Mouse (Mus musculus) kidney, embryonic 15.5 days (tissue): Measurements from ENCODE around the gene Sox6. TPM values are rescaled to one million over a fixed set of nuclear protein-coding genes. Genes with fewer than 3 reads are reported as not detected.

Experiments
- ATAC-seq: fragments of 200-750 bp; cut with Nextera tagmentation; replicated peaks from 2 replicates; pipeline ENCODE4 v1.8.0; 2017; ENCODE audit warnings: moderate TSS enrichment; ENCODE audit not compliant: low FRiP score
- H3K27ac ChIP-seq: fragments of 300-500 bp; sonication (generic); 2 replicates; pipeline ENCODE4 v1.5.1; 2015; ENCODE audit warnings: mild to moderate bottlenecking, inconsistent platforms
- H3K27me3 ChIP-seq: fragments of 300-500 bp; sonication (generic); 2 replicates; pipeline ENCODE4 v1.6.1; 2015; ENCODE audit warnings: inconsistent platforms
- H3K36me3 ChIP-seq: fragments of 300-500 bp; sonication (generic); 2 replicates; pipeline ENCODE4 v1.6.1; 2015; ENCODE audit warnings: inconsistent platforms
- H3K4me1 ChIP-seq: fragments of 300-500 bp; sonication (generic); 2 replicates; pipeline ENCODE4 v1.6.1; 2015; ENCODE audit warnings: inconsistent platforms
- H3K4me2 ChIP-seq: fragments of 300-500 bp; sonication (generic); 2 replicates; pipeline ENCODE4 v1.6.1; 2015; ENCODE audit warnings: moderate library complexity, mild to moderate bottlenecking, inconsistent platforms
- H3K4me3 ChIP-seq: fragments of 300-500 bp; sonication (generic); replicated peaks from 2 replicates; pipeline ENCODE4 v1.5.1; 2015; ENCODE audit warnings: mild to moderate bottlenecking, inconsistent platforms
- H3K9ac ChIP-seq: fragments of 300-500 bp; sonication (generic); 2 replicates; pipeline ENCODE4 v1.6.1; 2015; ENCODE audit warnings: mild to moderate bottlenecking, inconsistent platforms
- H3K9me3 ChIP-seq: fragments of 300-500 bp; sonication (generic); replicated peaks from 2 replicates; pipeline ENCODE4 v1.6.1; 2016; ENCODE audit warnings: inconsistent platforms
- WGBS: fragments of 180-500 bp; shearing (Covaris S2); methylation state at CpG from one replicate; pipeline ENCODE4 v1.1.7; 2015; ENCODE audit warnings: mixed read lengths; 5-methylcytosine and 5-hydroxymethylcytosine counted together
- polyA plus RNA-seq: library from polyadenylated mRNA; unstranded; fragments of >200 nt; fragmentation: Nextera tagmentation; extraction: Ambion mirVana; gene quantifications from 2 replicates; pipeline ENCODE4 v1.2.1, GENCODE M21; 2015

Gene Sox6
- polyA plus RNA-seq, 1 experiment from 2014 or later, result 20.2 TPM

DNA sequence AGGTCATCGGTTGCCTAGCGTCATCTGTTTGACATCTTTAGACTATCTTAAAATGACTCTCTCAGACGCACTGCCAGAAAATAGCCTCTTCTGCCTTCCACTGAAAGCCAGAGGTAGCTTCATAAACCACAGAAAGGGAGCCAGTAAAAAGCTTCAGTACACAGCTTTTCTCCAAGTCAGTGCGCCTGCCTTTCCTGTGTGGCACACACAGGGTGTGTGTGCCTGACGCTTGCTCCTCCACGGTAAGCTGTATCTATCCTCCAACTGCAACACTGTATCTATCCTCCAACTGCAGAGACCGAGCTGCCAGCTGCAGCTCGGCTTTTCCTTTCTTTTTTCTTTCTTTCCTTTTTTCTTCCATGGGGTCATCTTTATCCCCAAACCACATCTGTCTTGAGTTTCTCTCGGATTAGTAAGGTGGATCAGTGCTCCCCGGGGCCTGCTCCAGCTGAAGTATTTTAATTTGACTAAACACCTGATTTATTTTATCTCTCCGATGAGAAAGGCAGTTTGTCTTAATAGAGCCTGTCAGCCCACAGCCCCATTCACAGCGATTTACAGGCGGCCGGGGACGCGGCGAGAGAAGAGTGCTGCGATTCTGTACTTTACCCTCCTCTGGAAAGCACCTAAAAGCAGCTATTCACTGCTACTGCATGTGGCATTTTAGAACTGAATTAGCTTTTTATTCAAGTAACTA, 371.8 kb downstream of the Sox6 start:
- Histone ChIP-seq H3K4me1 (peaks cover 7% of the 10 kb centered on the region; the same call in 1 of the 2 replicates), H3K36me3 (no peaks in the 10 kb centered on the region), H3K9me3 (no peaks in the 10 kb centered on the region), H3K27me3 (peaks cover 7% of the 10 kb centered on the region), H3K4me3 (peak overlapping the region; percentile 2; the same call in 1 of the 2 replicates), H3K4me2 (peak overlapping the region; percentile 50), H3K27ac (no peak overlapping the region), H3K9ac (no peak overlapping the region)
- 23% methylated on average over 18 of the region's 18 CpGs for WGBS
- ATAC-seq, result no peak

DNA sequence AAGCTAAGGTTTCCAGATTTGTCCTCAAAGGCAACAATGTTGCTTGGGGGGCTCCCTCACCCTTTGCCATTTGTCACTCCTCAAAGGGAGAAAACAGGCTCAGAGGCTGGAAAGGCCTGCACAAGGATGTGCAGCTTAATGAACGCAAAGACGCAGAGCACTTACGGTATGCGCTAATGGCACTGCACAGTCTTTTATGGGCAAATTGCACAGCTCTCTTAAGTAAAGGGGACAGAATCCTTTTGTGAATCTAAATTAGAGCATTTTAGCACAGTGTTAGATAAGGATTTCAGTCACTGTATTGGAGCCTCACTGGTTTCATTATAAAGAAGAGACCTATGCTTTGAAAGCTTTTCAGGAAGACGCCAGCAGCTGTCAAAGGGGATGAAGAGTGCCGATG, 375.2 kb downstream of the Sox6 start:
- ATAC-seq, result no peak
- WGBS, result 59% methylated on average over 6 of the region's 6 CpGs
- H3K4me3 ChIP-seq, result no peak overlapping the region
- peaks cover 10% of the 10 kb centered on the region for H3K27me3 ChIP-seq
- no peak overlapping the region for H3K27ac ChIP-seq
- H3K9ac ChIP-seq, result no peak overlapping the region
- peaks cover 7% of the 10 kb centered on the region; the same call in 1 of the 2 replicates for H3K4me1 ChIP-seq
- no peaks in the 10 kb centered on the region for H3K36me3 ChIP-seq
- H3K4me2 ChIP-seq, result no peak overlapping the region
- no peaks in the 10 kb centered on the region for H3K9me3 ChIP-seq

DNA sequence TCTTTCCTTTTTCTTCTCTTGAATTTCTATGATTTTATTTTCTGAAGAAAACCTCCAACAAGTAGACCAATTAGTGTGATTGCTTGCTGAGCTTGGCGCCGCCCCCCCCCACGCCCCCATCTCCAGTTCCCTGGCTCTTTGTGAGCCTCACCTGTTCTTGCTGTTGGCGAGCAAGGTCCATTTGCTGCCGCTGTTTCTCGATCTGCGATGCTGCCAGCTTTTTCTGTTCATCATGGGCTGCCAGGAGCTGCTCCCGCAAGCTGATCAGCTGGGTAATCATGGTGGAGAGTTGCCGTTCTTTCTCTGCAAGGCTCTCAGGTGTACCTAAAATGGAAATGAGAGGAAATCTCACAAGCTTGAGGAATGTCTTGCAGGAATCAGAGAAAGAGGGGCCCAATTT, 376.5 kb downstream of the Sox6 start:
- no peak overlapping the region for H3K4me2 ChIP-seq
- ATAC-seq, result no peak
- H3K27me3 ChIP-seq, result peaks cover 10% of the 10 kb centered on the region
- no peak overlapping the region for H3K9ac ChIP-seq
- no peaks in the 10 kb centered on the region for H3K36me3 ChIP-seq
- H3K27ac ChIP-seq, result no peak overlapping the region
- peaks cover 6% of the 10 kb centered on the region; the same call in 1 of the 2 replicates for H3K4me1 ChIP-seq
- WGBS, result 89% methylated on average over 9 of the region's 9 CpGs
- H3K9me3 ChIP-seq, result no peaks in the 10 kb centered on the region
- H3K4me3 ChIP-seq, result no peak overlapping the region

GRCm38 (mm10) chr7:115646696-115647095, 391.9 kb downstream of the Sox6 start:
- H3K36me3 ChIP-seq, result no peaks in the 10 kb centered on the region
- no peak overlapping the region for H3K4me2 ChIP-seq
- H3K27me3 ChIP-seq, result peaks cover 4% of the 10 kb centered on the region; the same call in 1 of the 2 replicates
- no peak overlapping the region for H3K9ac ChIP-seq
- H3K4me1 ChIP-seq, result 0 out of 2 replicates have a peak, but pooled peaks cover 4% of the 10 kb centered on the region
- no peak overlapping the region for H3K27ac ChIP-seq
- no peak overlapping the region for H3K4me3 ChIP-seq
- ATAC-seq, result no peak
- no peaks in the 10 kb centered on the region for H3K9me3 ChIP-seq

GRCm38 (mm10) chr7:115645971-115646447, 392.6 kb downstream of the Sox6 start:
- no peak overlapping the region for H3K9ac ChIP-seq
- 28% methylated on average over 5 of the region's 5 CpGs for WGBS
- no peak for ATAC-seq

DNA sequence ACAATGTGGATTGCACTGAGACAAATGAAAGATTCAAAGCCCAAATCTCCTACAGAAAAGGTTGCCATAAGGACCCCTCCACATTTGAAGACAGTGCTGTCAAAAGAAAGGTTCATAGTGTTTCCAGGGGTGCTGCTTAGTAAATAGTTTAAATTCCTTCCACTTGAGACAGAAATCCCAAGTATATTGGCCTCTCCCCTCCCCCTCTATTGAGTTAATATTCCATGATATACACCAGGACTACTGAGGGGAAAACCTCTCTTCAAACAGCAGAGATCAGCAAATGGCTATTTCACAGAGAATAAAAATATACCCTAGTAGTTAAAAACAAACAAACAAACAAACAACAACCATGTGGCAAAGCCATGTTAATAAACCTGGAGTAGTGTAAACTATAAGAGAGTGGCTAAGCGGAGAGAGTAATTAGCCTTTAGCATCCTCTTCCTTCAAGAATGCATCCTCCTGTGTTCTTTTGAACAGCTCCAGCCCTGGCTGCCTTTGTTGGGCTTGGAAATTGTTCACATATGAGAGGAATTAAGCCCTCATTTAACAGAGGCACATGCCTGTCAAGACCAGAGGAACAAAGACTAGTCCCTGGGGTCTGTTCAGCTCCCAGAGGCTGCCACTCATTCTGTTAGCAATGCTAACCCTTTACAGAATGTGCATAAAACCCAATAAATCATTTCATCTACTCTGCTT, 393.2 kb downstream of the Sox6 start:
- Histone ChIP-seq H3K4me2 (no peak overlapping the region), H3K4me1 (0 out of 2 replicates have a peak, but pooled peaks cover 4% of the 10 kb centered on the region), H3K36me3 (no peaks in the 10 kb centered on the region), H3K9me3 (no peaks in the 10 kb centered on the region), H3K27me3 (peaks cover 4% of the 10 kb centered on the region; the same call in 1 of the 2 replicates), H3K27ac (no peak overlapping the region), H3K4me3 (no peak overlapping the region), H3K9ac (no peak overlapping the region)
- WGBS, result 81% methylated on average over 1 of the region's 1 CpGs
- no peak for ATAC-seq

More at GRCm38 (mm10) chr7:115645971-115646447, 392.6 kb downstream of the Sox6 start:
- Histone ChIP-seq H3K36me3 (no peaks in the 10 kb centered on the region), H3K27ac (no peak overlapping the region), H3K4me1 (0 out of 2 replicates have a peak, but pooled peaks cover 4% of the 10 kb centered on the region), H3K9me3 (no peaks in the 10 kb centered on the region), H3K4me2 (no peak overlapping the region), H3K4me3 (no peak overlapping the region), H3K27me3 (peaks cover 4% of the 10 kb centered on the region; the same call in 1 of the 2 replicates)

DNA sequence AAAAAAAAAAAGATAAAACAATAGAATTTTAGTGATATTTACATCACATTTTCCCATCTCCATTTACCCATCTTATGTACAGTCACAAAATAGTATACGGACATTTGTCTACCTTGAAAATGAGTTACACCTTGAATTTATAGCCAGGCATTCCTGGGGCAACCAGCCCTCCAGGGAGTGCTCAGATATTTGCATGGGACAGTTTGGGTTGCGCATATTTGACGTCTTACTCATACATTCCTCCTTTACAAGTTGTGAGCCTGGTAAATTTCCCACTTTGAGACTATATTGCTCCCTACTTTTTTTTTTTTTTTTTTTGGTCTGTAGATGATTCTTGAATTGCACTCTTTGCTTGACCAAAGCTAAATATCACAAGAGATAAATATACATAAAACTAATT, 407.9 kb downstream of the Sox6 start:
- Histone ChIP-seq H3K4me1 (0 out of 2 replicates have a peak, but pooled peaks cover 6% of the 10 kb centered on the region), H3K4me3 (no peak overlapping the region), H3K9ac (no peak overlapping the region), H3K27ac (no peak overlapping the region), H3K36me3 (no peaks in the 10 kb centered on the region), H3K9me3 (no peaks in the 10 kb centered on the region), H3K4me2 (no peak overlapping the region), H3K27me3 (no peaks in the 10 kb centered on the region)
- WGBS, result 69% methylated on average over 3 of the region's 3 CpGs
- no peak for ATAC-seq

- no peak overlapping the region for H3K4me2 ChIP-seq
- H3K27ac ChIP-seq, result 0 out of 2 replicates have a peak overlapping the region, but pooled peaks have one; percentile 48
- no peak overlapping the region for H3K4me3 ChIP-seq
- H3K9ac ChIP-seq, result no peak overlapping the region
- peaks cover 9% of the 10 kb centered on the region for H3K4me1 ChIP-seq
- 77% methylated on average over 4 of the region's 4 CpGs for WGBS
- H3K9me3 ChIP-seq, result no peaks in the 10 kb centered on the region
- H3K36me3 ChIP-seq, result no peaks in the 10 kb centered on the region
- H3K27me3 ChIP-seq, result no peaks in the 10 kb centered on the region
- no peak for ATAC-seq
Observed at GRCm38 (mm10) chr7:115630287-115630686, 408.3 kb downstream of the Sox6 start.

GRCm38 (mm10) chr7:115628766-115629165, 409.8 kb downstream of the Sox6 start:
- H3K9me3 ChIP-seq, result no peaks in the 10 kb centered on the region
- H3K4me2 ChIP-seq, result no peak overlapping the region
- H3K9ac ChIP-seq, result no peak overlapping the region
- H3K36me3 ChIP-seq, result no peaks in the 10 kb centered on the region
- no peaks in the 10 kb centered on the region for H3K27me3 ChIP-seq
- 83% methylated on average over 1 of the region's 1 CpGs for whole genome bisulfite sequencing
- no peak overlapping the region for H3K27ac ChIP-seq
- H3K4me3 ChIP-seq, result no peak overlapping the region
- no peak for ATAC-seq
- H3K4me1 ChIP-seq, result peaks cover 24% of the 10 kb centered on the region

GRCm38 (mm10) chr7:115625956-115626355, 412.6 kb downstream of the Sox6 start:
- H3K4me1 ChIP-seq, result peaks cover 24% of the 10 kb centered on the region
- H3K36me3 ChIP-seq, result no peaks in the 10 kb centered on the region
- H3K27me3 ChIP-seq, result no peaks in the 10 kb centered on the region
- H3K27ac ChIP-seq, result no peak overlapping the region
- H3K4me3 ChIP-seq, result no peak overlapping the region
- no peaks in the 10 kb centered on the region for H3K9me3 ChIP-seq
- 55% methylated on average over 4 of the region's 4 CpGs for WGBS
- H3K4me2 ChIP-seq, result no peak overlapping the region
- H3K9ac ChIP-seq, result no peak overlapping the region
- ATAC-seq, result no peak

- Histone ChIP-seq H3K27me3 (no peaks in the 10 kb centered on the region), H3K4me1 (peaks cover 24% of the 10 kb centered on the region), H3K4me3 (no peak overlapping the region), H3K9ac (no peak overlapping the region), H3K4me2 (peak overlapping the region; percentile 20; the same call in 1 of the 2 replicates), H3K27ac (peak overlapping the region; percentile 11; the same call in 1 of the 2 replicates), H3K9me3 (no peaks in the 10 kb centered on the region), H3K36me3 (no peaks in the 10 kb centered on the region)
- WGBS, result 13% methylated on average over 8 of the region's 8 CpGs
- ATAC-seq, result no peak
Observed at GRCm38 (mm10) chr7:115624907-115625552, 413.6 kb downstream of the Sox6 start.

DNA sequence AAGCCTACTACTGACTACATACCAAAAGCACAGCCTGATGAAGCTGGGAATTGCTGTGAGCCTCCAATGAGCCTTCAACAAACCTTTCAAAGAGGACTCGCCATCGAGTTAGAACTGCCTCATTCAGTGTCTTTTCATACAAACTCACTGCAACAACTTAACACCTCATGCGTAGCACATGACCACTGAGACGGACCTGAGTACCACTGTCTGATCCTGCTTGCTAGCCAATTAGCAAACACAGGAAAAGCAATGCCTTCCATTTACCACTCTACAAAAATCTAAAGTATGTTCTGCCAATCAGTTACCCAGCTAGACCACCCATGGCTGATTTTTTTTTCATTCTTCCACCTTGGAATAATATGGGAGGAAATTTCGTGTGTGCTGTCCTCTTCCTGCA, 414.1 kb downstream of the Sox6 start:
- H3K4me3 ChIP-seq, result no peak overlapping the region
- 51% methylated on average over 5 of the region's 5 CpGs for WGBS
- peak overlapping the region; percentile 11; the same call in 1 of the 2 replicates for H3K27ac ChIP-seq
- no peaks in the 10 kb centered on the region for H3K36me3 ChIP-seq
- H3K4me1 ChIP-seq, result peaks cover 24% of the 10 kb centered on the region
- no peaks in the 10 kb centered on the region for H3K9me3 ChIP-seq
- H3K27me3 ChIP-seq, result no peaks in the 10 kb centered on the region
- H3K4me2 ChIP-seq, result peak overlapping the region; percentile 20; the same call in 1 of the 2 replicates
- no peak for ATAC-seq
- H3K9ac ChIP-seq, result no peak overlapping the region
